Mouse (Mus musculus) forebrain, postnatal 0 days (tissue): ENCODE data around the gene Kxd1. TPM values are rescaled to one million over a fixed set of nuclear protein-coding genes. Genes with fewer than 3 reads are reported as not detected.

Source experiments
- ATAC-seq: fragments of 200-750 bp; cut with Nextera tagmentation; 2 replicates; pipeline ENCODE4 v1.8.0; 2017; ENCODE audit warnings: mild to moderate bottlenecking, moderate library complexity
- DNase-seq: peaks from one replicate; pipeline ENCODE4 v3.0.0-alpha.2; 2015
- H3K27ac ChIP-seq: fragments of 300-500 bp; sonication (generic); 2 replicates; pipeline ENCODE4 v1.5.1; 2014; ENCODE audit warnings: low read depth, mild to moderate bottlenecking, antibody characterized with exemption, low read length, moderate library complexity, mixed read lengths
- H3K27me3 ChIP-seq: fragments of 300-500 bp; sonication (generic); 2 replicates; pipeline ENCODE4 v1.6.1; 2014; ENCODE audit warnings: mild to moderate bottlenecking, low read length, mixed read lengths; ENCODE audit not compliant: insufficient read depth
- H3K36me3 ChIP-seq: fragments of 300-500 bp; sonication (generic); 2 replicates; pipeline ENCODE4 v1.6.1; 2014; ENCODE audit warnings: mild to moderate bottlenecking, moderate library complexity; ENCODE audit not compliant: insufficient read depth
- H3K4me1 ChIP-seq: fragments of 300-500 bp; sonication (generic); 2 replicates; pipeline ENCODE4 v1.6.1; 2014; ENCODE audit warnings: antibody characterized with exemption; ENCODE audit not compliant: insufficient read depth
- H3K4me2 ChIP-seq: fragments of 300-500 bp; sonication (generic); 2 replicates; pipeline ENCODE4 v1.6.1; 2014; ENCODE audit warnings: low read depth, mild to moderate bottlenecking, moderate library complexity
- H3K4me3 ChIP-seq: fragments of 300-500 bp; sonication (generic); 2 replicates; pipeline ENCODE4 v1.5.1; 2014; ENCODE audit warnings: low read depth, low read length, mixed read lengths
- H3K9ac ChIP-seq: fragments of 300-500 bp; sonication (generic); 2 replicates; pipeline ENCODE4 v1.6.1; 2014; ENCODE audit warnings: mild to moderate bottlenecking
- H3K9me3 ChIP-seq: fragments of 300-500 bp; sonication (generic); 2 replicates; pipeline ENCODE4 v1.6.1; 2016; ENCODE audit warnings: low read length
- CTCF ChIP-seq: sonication (generic); IDR thresholded peaks from 2 replicates; pipeline ENCODE4 v1.5.1; 2016; ENCODE audit warnings: antibody characterized with exemption, control low read depth, low read depth
- WGBS: fragments of 180-500 bp; shearing (Covaris S2); extraction: QIAGEN DNeasy Blood & Tissue Kit; methylation state at CpG from one replicate; pipeline ENCODE4 v1.1.7; 2014; 5-methylcytosine and 5-hydroxymethylcytosine counted together
- polyA plus RNA-seq: library from polyadenylated mRNA; unstranded; fragments of >200 nt; fragmentation: Nextera tagmentation; extraction: Ambion mirVana; gene quantifications from 2 replicates; pipeline ENCODE4 v1.2.1, GENCODE M21; 2015
- total RNA-seq: library from RNA; depleted of rRNA; stranded (reverse); fragments of >200 nt; gene quantifications from 2 replicates; pipeline ENCODE4 v1.2.3, GENCODE M21; 2014

Kxd1 gene
- total and polyA plus RNA-seq, 2 experiments from 2014 or later = 43.5 to 51.6 TPM

DNA sequence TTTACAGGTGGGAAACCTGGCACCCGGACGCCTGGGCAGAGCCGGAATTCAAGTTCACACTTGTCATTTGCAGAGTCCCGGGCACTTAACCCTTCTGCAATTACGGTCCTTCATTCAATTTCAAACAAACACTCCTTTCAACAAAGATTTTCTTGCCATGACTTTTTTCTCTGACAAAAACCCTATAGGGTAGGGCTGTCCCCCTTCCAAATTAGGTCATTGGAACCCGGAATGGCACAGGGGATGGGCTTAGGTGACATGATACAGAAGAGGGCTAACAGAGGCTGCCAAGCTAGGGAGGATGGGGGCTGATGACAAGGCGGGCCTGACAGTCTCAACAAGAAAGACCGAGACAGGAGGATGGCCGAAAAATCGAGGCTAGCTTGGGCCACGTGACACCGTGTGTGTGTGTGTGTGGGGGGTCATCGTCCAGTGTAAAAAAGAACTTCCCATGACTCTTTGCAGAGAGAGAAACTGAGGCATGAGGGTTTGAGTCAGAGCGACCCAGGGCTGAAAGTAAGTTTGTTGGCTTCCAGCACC, 38.8 kb downstream of the Kxd1 start:
- WGBS = 2% methylated on average over 14 of the region's 14 CpGs
- no peak for DNase-seq
- Histone ChIP-seq H3K27ac (no peak overlapping the region), H3K9ac (no peak overlapping the region), H3K27me3 (peaks cover 59% of the 10 kb centered on the region), H3K4me3 (peak overlapping the region; percentile 18; the same call in 1 of the 2 replicates), H3K36me3 (peaks cover 11% of the 10 kb centered on the region; the same call in 1 of the 2 replicates), H3K4me1 (peaks cover 7% of the 10 kb centered on the region), H3K4me2 (peak overlapping the region; percentile 9; the same call in 1 of the 2 replicates), H3K9me3 (no peaks in the 10 kb centered on the region)
- TF ChIP-seq CTCF = no peak
- ATAC-seq = no peak

- H3K4me2 ChIP-seq = peak overlapping the region; percentile 80
- H3K36me3 ChIP-seq = peaks cover 15% of the 10 kb centered on the region; the same call in 1 of the 2 replicates
- H3K9me3 ChIP-seq = no peaks in the 10 kb centered on the region
- H3K9ac ChIP-seq = no peak overlapping the region
- WGBS = 9% methylated on average over 54 of the region's 55 CpGs
- peaks cover 52% of the 10 kb centered on the region for H3K27me3 ChIP-seq
- TF ChIP-seq CTCF = no peak
- ATAC-seq (no peak), DNase-seq (no peak)
- no peak overlapping the region for H3K27ac ChIP-seq
- H3K4me3 ChIP-seq = peak overlapping the region; percentile 18
- no peaks in the 10 kb centered on the region; the same call in 1 of the 2 replicates for H3K4me1 ChIP-seq
Observed at GRCm38 (mm10) chr8:70487993-70488796, 39.6 kb downstream of the Kxd1 start.

DNA sequence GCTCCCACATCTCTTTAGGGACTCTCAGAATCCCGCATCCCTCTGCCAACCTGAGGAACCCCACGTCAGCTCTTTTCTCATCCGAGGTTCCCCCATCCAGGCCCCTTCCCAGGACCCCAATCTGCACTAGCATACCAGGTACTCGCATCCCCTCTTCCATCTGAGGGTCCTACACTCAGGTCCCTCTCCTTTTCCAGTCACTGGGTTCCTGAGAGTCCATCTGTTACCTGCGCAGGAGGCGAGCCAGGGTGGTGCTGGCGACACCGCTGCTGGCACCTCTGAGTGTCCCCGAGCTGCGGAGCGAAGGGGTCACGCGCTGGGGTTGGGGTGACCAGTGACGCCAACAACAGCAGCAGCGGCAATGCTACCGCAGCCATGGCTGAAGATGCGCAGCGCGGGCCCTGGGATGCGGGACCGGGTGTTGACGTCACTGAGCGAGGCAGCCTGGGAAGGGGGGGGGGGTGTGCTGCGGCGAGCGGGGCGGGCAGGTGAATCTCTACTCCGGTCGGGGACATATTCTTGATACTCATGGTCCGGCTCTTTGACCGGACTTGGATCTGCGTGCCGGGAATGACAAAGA, 40.7 kb downstream of the Kxd1 start, which contains the start of gene Tmem59l:
Tmem59l (minus strand) TSS at position 418 of the 580 bp plus-strand sequence.
- Histone ChIP-seq H3K4me3 (peak within 1 kb of the TSS; percentile 61), H3K36me3 (peaks cover 15% of the 10 kb centered on the region; the same call in 1 of the 2 replicates), H3K27me3 (peaks cover 43% of the 10 kb centered on the region), H3K9me3 (no peaks in the 10 kb centered on the region), H3K27ac (no peak within 1 kb of the TSS), H3K4me2 (peak within 1 kb of the TSS; percentile 80), H3K9ac (peak within 1 kb of the TSS; percentile 85), H3K4me1 (no peaks in the 10 kb centered on the region)
- WGBS = 5% methylated on average over 33 of the region's 33 CpGs
- no peak for TF ChIP-seq CTCF
- peak; percentile 78 for DNase-seq
- peak; percentile 89 for ATAC-seq

- H3K9me3 ChIP-seq = no peaks in the 10 kb centered on the region
- no peaks in the 10 kb centered on the region for H3K4me1 ChIP-seq
- no peak for TF ChIP-seq CTCF
- H3K36me3 ChIP-seq = peaks cover 15% of the 10 kb centered on the region; the same call in 1 of the 2 replicates
- 47% methylated on average over 7 of the region's 7 CpGs for WGBS
- ATAC-seq (0 out of 2 replicates have a peak, but pooled peaks have one; percentile 0), DNase-seq (no peak)
- H3K9ac ChIP-seq = peak overlapping the region; percentile 85
- H3K27ac ChIP-seq = no peak overlapping the region
- peak overlapping the region; percentile 61; the same call in 1 of the 2 replicates for H3K4me3 ChIP-seq
- H3K27me3 ChIP-seq = peaks cover 35% of the 10 kb centered on the region
- H3K4me2 ChIP-seq = peak overlapping the region; percentile 80
Observed at GRCm38 (mm10) chr8:70486191-70486681, 41.5 kb downstream of the Kxd1 start.

DNA sequence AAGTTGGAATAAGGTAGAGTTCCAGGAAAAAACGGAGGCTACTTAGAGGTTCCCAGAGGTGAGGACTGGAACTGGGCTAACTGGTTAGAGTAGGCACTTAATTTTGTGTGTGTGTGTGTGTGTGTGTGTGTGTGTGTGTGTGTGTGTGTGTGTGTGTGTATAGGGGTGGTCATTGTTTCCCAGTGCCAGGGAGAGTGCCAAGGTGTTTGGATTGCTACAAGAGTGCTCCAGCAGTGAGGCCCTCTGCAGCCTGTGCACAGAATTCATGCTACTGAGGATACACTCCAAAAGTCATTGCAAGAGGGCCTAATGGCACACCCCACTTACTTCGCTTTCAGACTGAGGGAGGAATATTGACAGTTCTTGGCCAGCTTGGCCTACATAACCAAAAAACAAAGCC, 44.8 kb downstream of the Kxd1 start:
- Histone ChIP-seq H3K4me2 (no peak overlapping the region), H3K27ac (no peak overlapping the region), H3K9me3 (no peaks in the 10 kb centered on the region), H3K9ac (no peak overlapping the region), H3K36me3 (peaks cover 15% of the 10 kb centered on the region; the same call in 1 of the 2 replicates), H3K4me1 (no peaks in the 10 kb centered on the region), H3K27me3 (peaks cover 3% of the 10 kb centered on the region), H3K4me3 (no peak overlapping the region)
- ATAC-seq (no peak), DNase-seq (no peak)
- 73% methylated on average over 2 of the region's 2 CpGs for WGBS
- no peak for TF ChIP-seq CTCF

GRCm38 (mm10) chr8:70481908-70482307, 45.8 kb downstream of the Kxd1 start:
- no peak overlapping the region for H3K4me3 ChIP-seq
- peak; percentile 45 for DNase-seq
- H3K9ac ChIP-seq = no peak overlapping the region
- H3K4me2 ChIP-seq = no peak overlapping the region
- H3K27ac ChIP-seq = no peak overlapping the region
- peaks cover 15% of the 10 kb centered on the region; the same call in 1 of the 2 replicates for H3K36me3 ChIP-seq
- ATAC-seq = peak; percentile 50
- H3K4me1 ChIP-seq = peaks cover 6% of the 10 kb centered on the region; the same call in 1 of the 2 replicates
- TF ChIP-seq CTCF = no peak
- H3K27me3 ChIP-seq = no peaks in the 10 kb centered on the region; the same call in 1 of the 2 replicates
- H3K9me3 ChIP-seq = no peaks in the 10 kb centered on the region
- WGBS = 70% methylated on average over 3 of the region's 3 CpGs
